Mouse (Mus musculus): ENCODE data around the gene Gm13199.

- TF ChIP-seq CTCF (IDR thresholded peaks at IDR 0.05; ENCODE audit: insufficient read depth, low read depth, low read length), result no peak
- TF ChIP-seq POLR2A (IDR thresholded peaks at IDR 0.05; ENCODE audit: insufficient read depth, low read depth, low read length), result no peak
These were observed 31.6 kb upstream of the Gm13199 start for GRCm38 (mm10) chr2:5894296-5894695.
